Mouse (Mus musculus): ENCODE results near the gene Plcb4.

DNA sequence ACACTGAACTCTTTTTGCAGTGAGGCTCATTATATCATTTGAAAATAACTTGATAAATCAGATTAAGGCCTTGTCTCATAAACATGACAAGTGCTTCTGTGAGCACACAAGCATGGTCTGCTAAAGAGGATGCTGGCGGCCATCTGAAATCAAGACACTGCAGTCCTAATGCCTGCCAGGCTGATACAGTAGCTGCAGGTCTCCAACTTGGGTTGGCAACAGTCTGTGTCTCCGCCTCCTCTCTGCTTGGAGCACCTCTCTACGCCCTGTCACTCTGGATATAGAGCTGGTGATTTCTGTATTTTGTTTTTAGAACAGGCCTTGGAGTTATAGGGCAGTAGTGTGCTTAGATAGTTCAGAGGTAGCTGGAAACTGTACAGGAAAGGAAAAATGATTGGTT, 188.1 kb downstream of the Plcb4 start:
- TF ChIP-seq EP300 (IDR thresholded peaks at IDR 0.05) (no peak), CTCF (IDR thresholded peaks at IDR 0.05) (no peak)

Measured in lung, postnatal 0 days (tissue).